Mouse (Mus musculus) limb, embryonic 15.5 days (tissue): Measurements from ENCODE around the gene Pou2f3. TPM values are rescaled to one million over a fixed set of nuclear protein-coding genes. Genes with fewer than 3 reads are reported as not detected.

Experiments
- ATAC-seq: fragments of 200-750 bp; cut with Nextera tagmentation; 2 replicates; pipeline ENCODE4 v1.8.0; 2017; ENCODE audit warnings: low read depth, moderate TSS enrichment; ENCODE audit not compliant: insufficient number of reproducible peaks, low FRiP score, low TSS enrichment
- H3K27ac ChIP-seq: fragments of 300-500 bp; sonication (generic); 2 replicates; pipeline ENCODE4 v1.5.1; 2015; ENCODE audit warnings: moderate library complexity, mild to moderate bottlenecking, inconsistent platforms
- H3K27me3 ChIP-seq: fragments of 300-500 bp; sonication (generic); 2 replicates; pipeline ENCODE4 v1.6.1; 2015; ENCODE audit warnings: inconsistent platforms
- H3K36me3 ChIP-seq: fragments of 300-500 bp; sonication (generic); 2 replicates; pipeline ENCODE4 v1.6.1; 2015; ENCODE audit warnings: inconsistent platforms
- H3K4me1 ChIP-seq: fragments of 300-500 bp; sonication (generic); 2 replicates; pipeline ENCODE4 v1.6.1; 2015; ENCODE audit warnings: inconsistent platforms
- H3K4me2 ChIP-seq: fragments of 300-500 bp; sonication (generic); 2 replicates; pipeline ENCODE4 v1.6.1; 2015; ENCODE audit warnings: mild to moderate bottlenecking, inconsistent platforms
- H3K4me3 ChIP-seq: fragments of 300-500 bp; sonication (generic); 2 replicates; pipeline ENCODE4 v1.5.1; 2015; ENCODE audit warnings: mild to moderate bottlenecking, inconsistent platforms
- H3K9ac ChIP-seq: fragments of 300-500 bp; sonication (generic); 2 replicates; pipeline ENCODE4 v1.6.1; 2015; ENCODE audit warnings: inconsistent platforms
- H3K9me3 ChIP-seq: fragments of 300-500 bp; sonication (generic); 2 replicates; pipeline ENCODE4 v1.6.1; 2016; ENCODE audit warnings: inconsistent platforms
- WGBS: fragments of 180-500 bp; shearing (Covaris S2); methylation state at CpG from one replicate; pipeline ENCODE4 v1.1.7; 2015; 5-methylcytosine and 5-hydroxymethylcytosine counted together
- polyA plus RNA-seq: library from polyadenylated mRNA; unstranded; fragments of >200 nt; fragmentation: Nextera tagmentation; extraction: Ambion mirVana; gene quantifications from 2 replicates; pipeline ENCODE4 v1.2.1, GENCODE M21; 2015

Gene Pou2f3
- polyA plus RNA-seq, 1 experiment from 2014 or later, result 11.8 TPM

DNA sequence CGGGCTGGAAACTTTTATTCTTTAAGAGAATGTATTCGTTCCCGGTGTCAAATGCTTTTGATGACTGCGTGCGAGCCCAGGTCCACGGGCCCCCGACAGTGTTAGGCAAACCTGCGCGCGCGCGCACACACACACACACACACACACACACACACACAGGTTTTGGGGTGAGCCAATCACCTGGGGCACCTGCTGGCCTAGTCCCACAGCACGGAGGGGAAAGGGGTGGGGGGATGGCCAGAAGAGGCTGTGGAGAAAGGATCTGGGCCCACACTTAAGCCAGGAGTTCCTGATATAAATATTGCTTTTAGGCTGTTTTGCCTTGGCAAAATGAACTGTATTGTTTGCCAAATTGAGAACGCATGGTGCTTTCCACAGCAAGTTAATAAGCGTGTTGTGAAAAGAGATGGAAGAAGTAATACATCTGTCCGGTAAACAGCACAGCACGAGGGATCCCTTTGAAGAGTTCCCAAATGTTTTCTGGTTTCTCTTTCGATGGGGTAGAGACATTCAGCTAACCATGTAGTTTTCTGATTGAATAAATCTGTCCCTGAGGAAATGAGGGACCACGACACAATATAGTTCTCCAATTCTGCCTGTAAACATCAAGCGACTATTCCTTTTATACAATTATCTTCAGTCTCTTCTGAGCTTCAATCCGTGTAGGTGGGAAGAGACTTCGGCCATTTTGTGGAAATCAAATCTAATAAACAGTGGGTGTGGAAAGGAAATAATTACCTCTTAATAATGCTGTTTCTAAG is 103.6 kb downstream of the Pou2f3 start:
- Histone ChIP-seq H3K4me3 (peak overlapping the region; percentile 89), H3K4me1 (peaks cover 26% of the 10 kb centered on the region), H3K27ac (peak overlapping the region; percentile 96), H3K4me2 (peak overlapping the region; percentile 81), H3K9me3 (no peaks in the 10 kb centered on the region), H3K9ac (peak overlapping the region; percentile 90), H3K36me3 (peaks cover 10% of the 10 kb centered on the region), H3K27me3 (no peaks in the 10 kb centered on the region)
- 10% methylated on average over 22 of the region's 22 CpGs for WGBS
- ATAC-seq, result no peak

DNA sequence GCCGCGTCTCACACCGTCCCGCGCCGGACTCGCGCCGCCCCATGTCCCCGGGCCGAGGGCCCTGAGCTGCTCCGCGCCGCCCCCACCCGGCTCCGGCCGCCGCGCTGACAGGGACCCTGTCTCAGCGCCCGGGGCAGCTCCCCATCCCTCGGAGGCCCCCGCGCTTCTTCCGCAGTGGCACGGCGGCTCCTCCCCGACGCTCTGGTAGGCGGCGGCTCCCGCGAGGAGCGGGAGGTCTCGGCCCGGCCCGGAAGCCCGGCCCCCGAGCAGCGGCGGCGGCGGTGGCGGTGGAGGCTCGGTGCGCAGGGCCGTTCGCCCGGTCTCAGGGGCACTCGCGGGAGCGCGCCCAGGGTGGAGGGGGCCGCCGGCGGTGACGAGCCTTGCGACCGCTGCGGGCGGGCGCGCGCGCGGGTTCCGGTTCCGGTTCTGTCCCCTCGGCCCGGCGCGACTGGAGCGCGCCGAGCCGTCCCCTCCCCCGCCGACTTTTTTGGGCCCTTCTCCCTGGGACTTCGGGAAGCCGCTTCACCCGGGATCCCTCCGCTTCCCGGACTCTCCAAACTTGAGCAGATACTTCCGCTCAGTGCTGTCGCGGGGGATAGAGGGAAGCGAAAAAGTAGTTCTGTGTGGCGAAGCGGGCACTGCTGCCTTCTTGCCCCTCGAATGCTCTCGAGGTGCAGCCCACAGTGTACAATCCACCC is 104.4 kb downstream of the Pou2f3 start:
- H3K9ac ChIP-seq, result peak overlapping the region; percentile 90
- H3K4me2 ChIP-seq, result peak overlapping the region; percentile 81
- WGBS, result under 1% methylated on average over 78 of the region's 91 CpGs
- peaks cover 4% of the 10 kb centered on the region for H3K36me3 ChIP-seq
- peak overlapping the region; percentile 96 for H3K27ac ChIP-seq
- peak overlapping the region; percentile 89 for H3K4me3 ChIP-seq
- H3K4me1 ChIP-seq, result peaks cover 26% of the 10 kb centered on the region
- no peaks in the 10 kb centered on the region for H3K9me3 ChIP-seq
- H3K27me3 ChIP-seq, result no peaks in the 10 kb centered on the region
- peak; percentile 88 for ATAC-seq

- H3K27me3 ChIP-seq, result no peaks in the 10 kb centered on the region
- peak overlapping the region; percentile 89 for H3K4me3 ChIP-seq
- peak overlapping the region; percentile 81 for H3K4me2 ChIP-seq
- H3K27ac ChIP-seq, result peak overlapping the region; percentile 96
- under 1% methylated on average over 39 of the region's 40 CpGs for WGBS
- no peak for ATAC-seq
- peaks cover 26% of the 10 kb centered on the region for H3K4me1 ChIP-seq
- H3K9me3 ChIP-seq, result no peaks in the 10 kb centered on the region
- H3K36me3 ChIP-seq, result no peaks in the 10 kb centered on the region; the same call in 1 of the 2 replicates
- H3K9ac ChIP-seq, result peak overlapping the region; percentile 90
Observed at GRCm38 (mm10) chr9:43104873-43105663, 105.1 kb downstream of the Pou2f3 start.

- Histone ChIP-seq H3K4me2 (peak overlapping the region; percentile 81), H3K9me3 (no peaks in the 10 kb centered on the region), H3K27ac (peak overlapping the region; percentile 96; the same call in 1 of the 2 replicates), H3K36me3 (no peaks in the 10 kb centered on the region), H3K4me3 (peak overlapping the region; percentile 89), H3K27me3 (no peaks in the 10 kb centered on the region), H3K4me1 (peaks cover 26% of the 10 kb centered on the region), H3K9ac (0 out of 2 replicates have a peak overlapping the region, but pooled peaks have one; percentile 90)
- no peak for ATAC-seq
- WGBS, result under 1% methylated on average over 4 of the region's 4 CpGs
Observed at GRCm38 (mm10) chr9:43104526-43104872, 105.7 kb downstream of the Pou2f3 start.

GRCm38 (mm10) chr9:43103675-43104299 is 106.4 kb downstream of the Pou2f3 start:
- no peak for ATAC-seq
- 22% methylated on average over 4 of the region's 4 CpGs for WGBS
- H3K9me3 ChIP-seq, result no peaks in the 10 kb centered on the region
- H3K36me3 ChIP-seq, result no peaks in the 10 kb centered on the region
- no peaks in the 10 kb centered on the region for H3K27me3 ChIP-seq
- peak overlapping the region; percentile 89 for H3K4me3 ChIP-seq
- no peak overlapping the region for H3K9ac ChIP-seq
- H3K4me2 ChIP-seq, result peak overlapping the region; percentile 81
- peaks cover 28% of the 10 kb centered on the region for H3K4me1 ChIP-seq
- no peak overlapping the region for H3K27ac ChIP-seq

DNA sequence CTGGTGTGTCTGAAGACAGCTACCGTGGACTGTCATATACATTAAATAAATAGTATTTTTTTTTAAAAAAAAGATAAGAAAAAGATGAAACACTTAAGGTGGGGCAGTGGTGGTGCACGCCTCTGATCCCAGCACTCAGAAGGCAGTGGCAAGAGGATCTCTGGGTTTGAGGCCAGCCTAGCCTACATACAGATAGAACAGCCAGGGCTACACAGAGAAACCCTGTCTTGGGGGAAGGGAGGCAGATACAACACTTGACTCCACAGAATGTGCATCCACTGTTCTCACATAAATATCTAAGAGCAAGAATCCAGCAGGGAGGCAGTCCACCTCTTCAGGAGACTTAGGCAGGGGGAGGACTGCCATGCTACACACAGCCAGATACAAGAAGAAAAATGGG is 107.2 kb downstream of the Pou2f3 start:
- no peaks in the 10 kb centered on the region for H3K9me3 ChIP-seq
- no peaks in the 10 kb centered on the region for H3K36me3 ChIP-seq
- no peak overlapping the region for H3K9ac ChIP-seq
- no peak for ATAC-seq
- H3K4me2 ChIP-seq, result peak overlapping the region; percentile 81
- no peaks in the 10 kb centered on the region for H3K27me3 ChIP-seq
- 93% methylated on average over 2 of the region's 2 CpGs for WGBS
- H3K4me1 ChIP-seq, result peaks cover 29% of the 10 kb centered on the region
- H3K27ac ChIP-seq, result no peak overlapping the region
- peak overlapping the region; percentile 15; the same call in 1 of the 2 replicates for H3K4me3 ChIP-seq

GRCm38 (mm10) chr9:43101936-43102595 is 108.1 kb downstream of the Pou2f3 start:
- Histone ChIP-seq H3K27me3 (no peaks in the 10 kb centered on the region), H3K27ac (no peak overlapping the region), H3K4me1 (peaks cover 26% of the 10 kb centered on the region), H3K4me3 (no peak overlapping the region; the same call in 1 of the 2 replicates), H3K9me3 (no peaks in the 10 kb centered on the region), H3K9ac (no peak overlapping the region), H3K4me2 (no peak overlapping the region; the same call in 1 of the 2 replicates), H3K36me3 (no peaks in the 10 kb centered on the region)
- no peak for ATAC-seq
- WGBS, result 66% methylated on average over 8 of the region's 8 CpGs

DNA sequence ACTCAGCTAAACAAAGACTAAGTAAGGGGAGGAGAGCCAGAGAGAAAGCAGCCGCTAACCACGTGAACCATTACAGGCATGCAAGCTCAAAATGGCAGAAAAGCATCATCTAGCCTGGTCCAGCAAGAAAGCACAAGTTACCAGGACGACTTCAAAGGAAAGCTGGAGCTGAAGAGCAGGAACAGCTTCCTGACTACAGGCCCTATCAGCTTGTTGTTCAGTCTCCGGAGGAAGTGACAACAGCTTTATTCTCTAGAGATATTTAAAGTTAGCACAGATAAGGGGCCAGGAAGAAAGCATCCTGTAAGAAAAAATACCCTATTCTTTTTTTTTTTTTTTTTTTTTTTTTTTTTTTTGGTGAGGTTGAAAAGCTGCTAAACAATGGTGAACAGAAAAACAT is 111.2 kb downstream of the Pou2f3 start:
- H3K9ac ChIP-seq, result no peak overlapping the region
- WGBS, result 55% methylated on average over 4 of the region's 4 CpGs
- H3K4me3 ChIP-seq, result no peak overlapping the region
- H3K27ac ChIP-seq, result no peak overlapping the region
- no peaks in the 10 kb centered on the region for H3K9me3 ChIP-seq
- no peak overlapping the region for H3K4me2 ChIP-seq
- peaks cover 23% of the 10 kb centered on the region for H3K4me1 ChIP-seq
- no peaks in the 10 kb centered on the region for H3K36me3 ChIP-seq
- ATAC-seq, result no peak
- H3K27me3 ChIP-seq, result no peaks in the 10 kb centered on the region

GRCm38 (mm10) chr9:43097801-43098557 is 112.2 kb downstream of the Pou2f3 start:
- Histone ChIP-seq H3K27me3 (no peaks in the 10 kb centered on the region), H3K9me3 (no peaks in the 10 kb centered on the region), H3K36me3 (no peaks in the 10 kb centered on the region), H3K9ac (no peak overlapping the region), H3K27ac (no peak overlapping the region), H3K4me3 (no peak overlapping the region), H3K4me2 (no peak overlapping the region), H3K4me1 (peaks cover 15% of the 10 kb centered on the region)
- ATAC-seq, result no peak
- WGBS, result 92% methylated on average over 3 of the region's 3 CpGs

- no peak for ATAC-seq
- peaks cover 10% of the 10 kb centered on the region; the same call in 1 of the 2 replicates for H3K4me1 ChIP-seq
Observed at GRCm38 (mm10) chr9:43096337-43096736, 113.8 kb downstream of the Pou2f3 start.

More at GRCm38 (mm10) chr9:43096337-43096736, 113.8 kb downstream of the Pou2f3 start:
- Histone ChIP-seq H3K9ac (no peak overlapping the region), H3K4me3 (no peak overlapping the region), H3K9me3 (no peaks in the 10 kb centered on the region), H3K27me3 (no peaks in the 10 kb centered on the region), H3K27ac (no peak overlapping the region), H3K36me3 (no peaks in the 10 kb centered on the region), H3K4me2 (no peak overlapping the region)
